Mouse (Mus musculus): ENCODE data around the gene Pik3r1. TPM values are rescaled to one million over a fixed set of nuclear protein-coding genes. Genes with fewer than 3 reads are reported as not detected.

Pik3r1 gene
- total RNA-seq, 1 experiment: 7.3 TPM

DNA sequence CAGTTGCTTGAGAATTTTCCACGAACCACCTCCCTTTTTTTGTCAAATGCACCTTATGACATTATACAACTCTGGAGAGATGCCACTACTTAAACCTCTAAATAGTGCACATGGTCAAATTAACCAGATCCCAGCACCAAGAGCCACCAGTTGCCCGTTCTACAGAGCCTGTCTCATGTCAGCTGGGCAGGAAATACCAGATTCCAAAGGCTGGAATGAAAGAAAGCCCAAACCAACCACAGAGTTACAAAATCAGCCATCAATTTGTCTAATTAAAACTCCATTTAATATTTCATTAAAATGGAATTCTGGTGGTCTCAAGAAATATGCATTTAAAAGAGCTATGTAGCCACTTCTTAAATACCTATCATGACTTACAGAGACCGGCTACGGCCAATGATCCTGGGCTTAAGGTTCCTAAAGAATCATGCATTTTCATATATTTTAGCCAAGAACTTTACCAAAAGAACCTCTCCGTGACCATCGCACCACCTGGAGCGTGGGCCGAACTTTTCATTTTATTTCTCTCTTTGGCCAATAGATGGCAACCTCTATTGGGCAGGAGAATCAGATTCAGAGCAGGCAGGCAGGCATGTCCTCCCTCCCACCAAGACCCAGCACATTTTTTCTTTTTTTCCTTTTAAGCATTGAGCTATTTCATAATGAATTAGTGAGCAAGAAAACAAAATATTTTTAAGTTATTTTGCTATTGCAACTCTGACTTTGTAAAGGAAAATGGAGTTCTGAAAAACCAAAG lies 32.5 kb downstream of the Pik3r1 start:
- Histone ChIP-seq H3K4me3 (ENCODE audit: insufficient read depth in 1 of 2, low read depth in 1 of 2, low read length in 2 of 2, poor library complexity in 1 of 2, severe bottlenecking in 1 of 2) (no peak overlapping the region), H3K9me3 (ENCODE audit: control insufficient read depth, insufficient read depth, low read depth, low read length) (no peaks in the 10 kb centered on the region), H3K4me1 (ENCODE audit: control insufficient read depth in 2 of 2, insufficient read depth in 2 of 2, low read length in 2 of 2, poor library complexity in 1 of 2) (no peaks in the 10 kb centered on the region), H3K36me3 (ENCODE audit: control insufficient read depth, insufficient read depth, low read length, poor library complexity, severe bottlenecking) (no peaks in the 10 kb centered on the region), H3K27ac (ENCODE audit: insufficient read depth, low read depth, low read length, poor library complexity, severe bottlenecking) (no peak overlapping the region), H3K9ac (ENCODE audit: insufficient read depth, low read depth, low read length, poor library complexity, severe bottlenecking) (no peak overlapping the region)
- no peak for DNase-seq (ENCODE audit: low read depth, low spot score)
- TF ChIP-seq MAFK (IDR thresholded peaks at IDR 0.05; ENCODE audit: insufficient read depth, low read depth, low read length) (no peak), HCFC1 (IDR thresholded peaks at IDR 0.05; ENCODE audit: borderline replicate concordance, insufficient read depth, low read length) (no peak), ZC3H11A (IDR thresholded peaks at IDR 0.05; ENCODE audit: borderline replicate concordance, low read depth, low read length) (0 out of 2 replicates have a peak, but pooled peaks have one; percentile 20), CHD2 (IDR thresholded peaks at IDR 0.05; ENCODE audit: low read depth, low read length) (no peak), ZNF384 (IDR thresholded peaks at IDR 0.05; ENCODE audit: low read depth, low read length) (no peak)
- in situ Hi-C loops (cut with MboI; ENCODE audit: low sequenced_read_pairs in 2 of 2, unreplicated experiment in 2 of 2): loop anchor here in 1 of 2 experiments (25.0 kb wide), 1 partner anchor 927 kb away; no protein-coding TSS in a partner anchor

DNA sequence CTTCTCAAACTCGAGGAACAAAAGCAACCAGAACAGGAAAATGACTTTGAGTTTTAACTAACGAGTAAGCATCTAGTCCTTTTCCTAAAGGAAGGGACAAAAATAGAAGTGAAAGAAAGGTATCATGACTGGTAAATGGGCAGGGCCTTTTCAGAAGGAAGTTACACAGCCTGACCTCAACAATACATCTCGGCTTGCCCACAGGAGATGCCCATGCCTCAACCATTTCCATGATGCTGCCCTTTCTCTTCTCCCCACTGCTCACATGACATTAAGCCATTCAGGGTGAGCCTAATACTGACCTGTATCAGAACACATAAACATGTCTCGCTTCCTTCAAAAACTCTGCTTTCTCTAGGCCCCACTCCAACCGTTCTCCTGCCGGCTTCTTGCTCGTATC lies 33.8 kb downstream of the Pik3r1 start:
- no peak overlapping the region for H3K4me3 ChIP-seq (ENCODE audit: insufficient read depth in 1 of 2, low read depth in 1 of 2, low read length in 2 of 2, poor library complexity in 1 of 2, severe bottlenecking in 1 of 2)
- H3K4me1 ChIP-seq (ENCODE audit: control insufficient read depth in 2 of 2, insufficient read depth in 2 of 2, low read length in 2 of 2, poor library complexity in 1 of 2): no peaks in the 10 kb centered on the region
- H3K9ac ChIP-seq (ENCODE audit: insufficient read depth, low read depth, low read length, poor library complexity, severe bottlenecking): no peak overlapping the region
- no peak for DNase-seq (ENCODE audit: low read depth, low spot score)
- in situ Hi-C loops (cut with MboI; ENCODE audit: low sequenced_read_pairs in 2 of 2, unreplicated experiment in 2 of 2): loop anchor here in 1 of 2 experiments (25.0 kb wide), 1 partner anchor 928 kb away; no protein-coding TSS in a partner anchor
- no peak overlapping the region for H3K27ac ChIP-seq (ENCODE audit: insufficient read depth, low read depth, low read length, poor library complexity, severe bottlenecking)
- TF ChIP-seq CHD2 (IDR thresholded peaks at IDR 0.05; ENCODE audit: low read depth, low read length): no peak
- no peaks in the 10 kb centered on the region for H3K36me3 ChIP-seq (ENCODE audit: control insufficient read depth, insufficient read depth, low read length, poor library complexity, severe bottlenecking)
- H3K9me3 ChIP-seq (ENCODE audit: control insufficient read depth, insufficient read depth, low read depth, low read length): no peaks in the 10 kb centered on the region

DNA sequence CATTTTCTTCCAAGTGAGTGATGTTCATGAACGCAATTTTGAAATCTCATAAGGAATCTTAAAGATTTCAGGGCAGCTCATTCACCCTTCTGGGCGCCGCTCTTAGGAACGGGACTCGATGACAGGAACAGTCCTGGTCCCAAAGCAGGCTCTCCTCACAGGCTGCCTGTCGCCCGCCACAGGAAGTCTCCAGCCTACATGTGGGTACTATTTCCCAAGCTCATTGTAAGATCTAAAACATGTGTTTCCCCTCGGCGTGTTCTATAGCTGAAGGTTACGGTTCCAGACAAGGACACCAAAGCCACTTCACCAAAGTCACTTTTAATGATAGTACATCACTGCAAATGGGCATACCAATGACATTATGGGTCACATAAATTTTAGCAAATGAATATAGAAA lies 35.3 kb downstream of the Pik3r1 start:
- Histone ChIP-seq H3K4me3 (ENCODE audit: insufficient read depth in 1 of 2, low read depth in 1 of 2, low read length in 2 of 2, poor library complexity in 1 of 2, severe bottlenecking in 1 of 2) (no peak overlapping the region), H3K4me1 (ENCODE audit: control insufficient read depth in 2 of 2, insufficient read depth in 2 of 2, low read length in 2 of 2, poor library complexity in 1 of 2) (no peaks in the 10 kb centered on the region), H3K9me3 (ENCODE audit: control insufficient read depth, insufficient read depth, low read depth, low read length) (no peaks in the 10 kb centered on the region), H3K36me3 (ENCODE audit: control insufficient read depth, insufficient read depth, low read length, poor library complexity, severe bottlenecking) (no peaks in the 10 kb centered on the region), H3K9ac (ENCODE audit: insufficient read depth, low read depth, low read length, poor library complexity, severe bottlenecking) (no peak overlapping the region), H3K27ac (ENCODE audit: insufficient read depth, low read depth, low read length, poor library complexity, severe bottlenecking) (no peak overlapping the region)
- no peak for DNase-seq (ENCODE audit: low read depth, low spot score)
- no peak for TF ChIP-seq HCFC1 (IDR thresholded peaks at IDR 0.05; ENCODE audit: borderline replicate concordance, insufficient read depth, low read length)
- TF ChIP-seq CHD2 (IDR thresholded peaks at IDR 0.05; ENCODE audit: low read depth, low read length): no peak
- no peak for TF ChIP-seq ZNF384 (IDR thresholded peaks at IDR 0.05; ENCODE audit: low read depth, low read length)
- no peak for TF ChIP-seq ZC3H11A (IDR thresholded peaks at IDR 0.05; ENCODE audit: borderline replicate concordance, low read depth, low read length)
- TF ChIP-seq MAFK (IDR thresholded peaks at IDR 0.05; ENCODE audit: insufficient read depth, low read depth, low read length): no peak
- in situ Hi-C loops (cut with MboI; ENCODE audit: low sequenced_read_pairs in 2 of 2, unreplicated experiment in 2 of 2): loop anchor here in 1 of 2 experiments (25.0 kb wide), 1 partner anchor 930 kb away; no protein-coding TSS in a partner anchor

DNA sequence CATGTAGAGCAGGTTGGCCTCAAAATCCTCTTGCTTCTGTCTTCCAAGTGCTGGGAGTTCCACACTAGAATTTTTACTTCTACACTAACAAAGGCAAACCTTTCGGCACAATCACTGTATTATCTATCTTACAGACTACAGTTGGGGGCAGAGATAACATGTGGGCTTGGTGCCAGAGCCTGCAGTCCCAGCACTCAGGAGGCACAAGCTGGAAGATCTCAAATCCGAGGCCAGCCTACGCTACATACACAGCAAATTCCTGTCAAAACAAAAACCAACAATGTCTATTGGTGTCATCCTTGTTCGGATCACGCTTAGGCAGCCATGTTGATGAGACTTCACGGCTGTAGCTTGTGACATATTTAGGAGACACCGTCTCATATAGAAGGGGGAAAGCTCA lies 36.2 kb downstream of the Pik3r1 start:
- DNase-seq (ENCODE audit: low read depth, low spot score): no peak
- H3K4me1 ChIP-seq (ENCODE audit: control insufficient read depth in 2 of 2, insufficient read depth in 2 of 2, low read length in 2 of 2, poor library complexity in 1 of 2): no peaks in the 10 kb centered on the region
- H3K27ac ChIP-seq (ENCODE audit: insufficient read depth, low read depth, low read length, poor library complexity, severe bottlenecking): no peak overlapping the region
- TF ChIP-seq CHD2 (IDR thresholded peaks at IDR 0.05; ENCODE audit: low read depth, low read length) (no peak), ZNF384 (IDR thresholded peaks at IDR 0.05; ENCODE audit: low read depth, low read length) (no peak), ZC3H11A (IDR thresholded peaks at IDR 0.05; ENCODE audit: borderline replicate concordance, low read depth, low read length) (no peak), HCFC1 (IDR thresholded peaks at IDR 0.05; ENCODE audit: borderline replicate concordance, insufficient read depth, low read length) (no peak), MAFK (IDR thresholded peaks at IDR 0.05; ENCODE audit: insufficient read depth, low read depth, low read length) (no peak)
- no peaks in the 10 kb centered on the region for H3K9me3 ChIP-seq (ENCODE audit: control insufficient read depth, insufficient read depth, low read depth, low read length)
- no peak overlapping the region for H3K9ac ChIP-seq (ENCODE audit: insufficient read depth, low read depth, low read length, poor library complexity, severe bottlenecking)
- in situ Hi-C loops (cut with MboI; ENCODE audit: low sequenced_read_pairs in 2 of 2, unreplicated experiment in 2 of 2): loop anchor here in 1 of 2 experiments (25.0 kb wide), 1 partner anchor 931 kb away; no protein-coding TSS in a partner anchor
- no peaks in the 10 kb centered on the region for H3K36me3 ChIP-seq (ENCODE audit: control insufficient read depth, insufficient read depth, low read length, poor library complexity, severe bottlenecking)
- H3K4me3 ChIP-seq (ENCODE audit: insufficient read depth in 1 of 2, low read depth in 1 of 2, low read length in 2 of 2, poor library complexity in 1 of 2, severe bottlenecking in 1 of 2): no peak overlapping the region

All from ES-E14 (cell line).